Mouse (Mus musculus): ENCODE results near the gene Mrpl48.
"Not testable (repeated sequence)": the region's sequence is repeated elsewhere in the genome, so short reads cannot be mapped to it uniquely, and the experiment has no call there.

Mrpl48 gene

DNA sequence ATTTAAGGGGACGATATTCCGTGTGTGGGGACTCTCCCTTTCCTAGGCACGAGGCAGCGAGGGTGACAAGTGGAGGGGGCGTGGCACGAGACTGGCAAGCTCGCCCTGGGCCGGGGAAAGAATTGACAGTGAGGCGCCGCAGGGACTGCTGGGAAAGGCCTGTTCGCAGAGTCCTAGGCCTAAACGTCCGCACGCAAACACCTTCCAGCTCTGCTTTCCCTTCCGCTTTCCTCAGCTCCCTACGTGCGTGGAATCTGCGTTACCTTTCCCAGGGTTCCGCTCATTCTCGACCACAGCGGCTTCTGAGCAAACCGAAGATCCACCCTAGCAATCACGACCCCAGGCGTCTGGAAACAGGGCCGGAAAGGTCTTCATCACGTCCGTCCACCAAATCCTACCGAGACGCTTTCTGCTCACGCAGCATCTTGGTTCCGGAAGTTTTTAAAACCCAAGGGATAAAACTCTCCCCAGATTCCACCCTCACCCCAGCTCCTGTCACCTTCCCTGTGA is 25.3 kb downstream of the Mrpl48 start:
- DNase-seq, result peak; percentile 89 to 93

DNA sequence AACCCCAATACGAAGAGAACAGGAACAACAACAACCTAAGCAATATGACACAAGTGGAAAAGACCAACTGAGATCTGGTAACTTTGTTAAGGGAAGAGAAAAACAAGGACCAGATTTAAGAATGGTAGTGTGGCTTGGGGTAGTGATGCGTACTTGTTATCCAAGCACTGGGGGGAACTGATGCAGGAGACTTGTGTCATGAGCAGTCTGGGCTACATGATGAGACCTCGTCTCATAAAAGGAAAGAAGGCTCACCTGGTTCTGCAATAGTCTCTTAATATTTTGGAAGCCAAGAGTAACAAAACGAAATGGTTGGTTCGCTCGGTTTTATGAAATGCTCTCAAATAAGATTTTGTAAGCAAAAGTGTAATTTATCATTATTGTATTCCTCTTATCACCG is 25.9 kb downstream of the Mrpl48 start:
- no peak for DNase-seq

DNA sequence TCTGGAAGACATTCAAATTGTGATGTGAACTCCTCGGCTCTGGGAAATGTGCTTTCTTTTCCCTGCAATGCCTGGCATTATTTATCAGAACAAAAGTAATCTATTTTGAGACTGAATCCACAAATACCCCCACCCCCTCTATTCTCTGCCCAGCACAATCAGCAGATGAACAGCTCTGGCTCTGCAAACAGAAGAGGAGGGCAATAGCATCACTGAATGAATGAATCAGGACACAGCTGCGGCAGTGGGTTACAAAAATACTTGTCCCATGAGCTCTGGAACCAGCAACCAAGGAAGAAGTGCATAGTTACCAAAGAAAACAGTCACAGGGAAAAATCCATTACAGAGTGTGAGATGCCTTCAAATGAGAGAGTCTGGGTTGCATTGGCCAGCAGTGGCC is 29.3 kb downstream of the Mrpl48 start:
- no peak for DNase-seq

DNA sequence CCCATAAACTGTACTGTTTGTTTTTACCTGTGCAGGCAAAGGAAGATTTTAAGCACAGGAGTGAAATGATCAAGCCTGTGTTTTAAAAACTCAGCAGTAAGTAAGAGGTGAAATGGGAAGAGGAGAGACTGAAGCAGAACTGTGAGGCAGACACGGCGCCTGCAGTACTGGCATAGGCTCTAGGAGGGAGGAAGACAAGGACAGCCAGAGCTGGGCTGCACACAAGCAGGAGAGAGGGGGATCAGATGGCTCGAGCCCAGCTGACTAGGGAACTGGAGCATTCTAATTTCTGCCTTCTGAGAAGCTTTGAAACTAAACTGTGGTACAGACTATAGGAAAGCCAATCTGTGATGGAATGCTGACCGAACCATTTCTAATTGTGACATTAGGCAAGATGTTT is 35.4 kb downstream of the Mrpl48 start:
- DNase-seq, result no peak

DNA sequence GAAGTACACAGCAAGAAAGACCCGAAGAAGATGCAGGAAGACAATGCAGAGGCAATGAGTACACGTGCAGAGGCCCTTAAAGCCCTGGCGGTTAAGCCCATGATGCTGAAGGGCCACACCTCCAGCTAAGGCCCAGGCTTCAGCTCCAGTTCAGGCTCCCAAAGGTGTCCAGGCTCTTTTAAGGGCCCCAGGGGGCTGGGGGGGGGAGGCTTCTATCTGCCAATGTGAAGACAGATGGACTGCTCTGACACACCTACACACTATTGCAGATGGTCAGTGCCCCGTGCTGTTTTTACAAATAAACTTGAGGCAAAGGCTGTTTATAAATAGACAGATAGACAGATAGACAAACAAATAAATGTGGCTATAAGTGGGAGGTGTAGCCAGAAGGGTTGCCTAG is 36.0 kb downstream of the Mrpl48 start:
- no peak for DNase-seq

DNA sequence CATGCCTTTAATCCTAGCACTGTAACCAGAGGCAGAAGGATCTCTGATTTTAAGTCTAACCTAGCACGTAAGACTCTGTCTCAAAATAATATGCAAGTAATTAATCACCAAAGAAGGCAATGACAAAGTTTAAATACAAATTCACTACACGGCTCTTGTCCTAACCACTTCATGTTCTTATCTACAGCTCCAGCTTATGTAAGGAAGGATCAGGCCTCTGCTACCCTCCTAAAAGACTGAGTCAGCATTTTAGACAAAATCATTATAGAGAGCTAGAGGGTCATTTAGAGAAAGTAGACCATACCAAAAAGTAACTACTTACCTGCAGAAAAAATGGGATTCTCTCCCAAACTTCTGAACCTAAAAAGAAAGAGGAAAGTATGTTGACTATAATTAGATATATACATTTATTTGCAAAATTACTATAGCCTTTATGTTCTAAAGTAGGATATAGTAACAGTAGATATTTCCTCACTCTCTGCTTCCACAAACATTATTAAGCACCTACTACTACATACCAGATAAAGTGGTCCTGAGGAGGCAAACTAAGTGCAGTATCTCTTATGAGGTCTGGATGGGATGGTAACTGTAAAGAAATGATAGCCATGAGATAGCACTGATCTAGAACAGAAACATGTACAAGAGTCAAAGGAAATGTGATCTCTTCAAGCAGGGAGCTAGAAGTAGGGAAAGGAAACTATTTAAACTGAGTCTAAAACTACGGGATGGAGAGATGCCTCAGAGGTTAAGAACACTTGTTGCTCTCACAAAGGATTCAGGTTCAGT is 37.0 kb downstream of the Mrpl48 start:
- no peak for DNase-seq

DNA sequence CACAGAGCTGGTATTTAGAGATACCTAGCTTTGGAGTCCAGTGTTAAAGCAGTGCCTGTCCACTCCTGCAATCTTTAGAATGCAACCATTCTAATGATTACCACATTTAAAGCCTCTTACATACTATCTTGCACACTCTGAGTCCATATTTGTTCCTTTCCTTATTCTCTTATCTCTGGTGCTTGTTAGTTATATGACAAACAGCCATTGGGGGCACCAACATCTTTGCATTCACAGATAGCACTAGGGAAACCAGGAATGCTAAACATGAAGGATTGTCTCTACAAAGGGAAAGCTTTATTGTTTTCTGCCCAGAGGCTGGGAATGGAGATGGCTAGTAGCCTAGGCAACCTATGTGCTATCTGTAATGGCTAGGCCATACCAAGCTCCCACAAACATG is 38.2 kb downstream of the Mrpl48 start:
- DNase-seq, result no peak

DNA sequence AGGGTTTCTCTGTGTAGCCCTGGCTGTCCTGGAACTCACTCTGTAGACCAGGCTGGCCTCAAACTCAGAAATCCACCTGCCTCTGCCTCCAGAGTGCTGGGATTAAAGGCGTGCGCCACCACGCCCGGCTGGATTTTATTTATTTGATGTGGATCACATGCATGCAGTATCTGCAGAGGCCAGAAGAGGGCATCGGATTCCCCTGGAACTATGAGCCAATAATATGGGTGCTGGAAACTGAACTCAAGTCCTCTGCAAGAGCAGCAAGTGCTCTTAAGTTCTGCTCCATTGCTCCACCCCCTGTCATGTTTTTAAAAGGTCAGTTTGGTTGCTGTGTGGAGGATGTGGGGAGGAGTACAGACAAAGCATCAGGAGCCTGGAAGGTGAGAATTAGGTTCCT is 40.9 kb downstream of the Mrpl48 start:
- not testable (repeated sequence) for DNase-seq

DNA sequence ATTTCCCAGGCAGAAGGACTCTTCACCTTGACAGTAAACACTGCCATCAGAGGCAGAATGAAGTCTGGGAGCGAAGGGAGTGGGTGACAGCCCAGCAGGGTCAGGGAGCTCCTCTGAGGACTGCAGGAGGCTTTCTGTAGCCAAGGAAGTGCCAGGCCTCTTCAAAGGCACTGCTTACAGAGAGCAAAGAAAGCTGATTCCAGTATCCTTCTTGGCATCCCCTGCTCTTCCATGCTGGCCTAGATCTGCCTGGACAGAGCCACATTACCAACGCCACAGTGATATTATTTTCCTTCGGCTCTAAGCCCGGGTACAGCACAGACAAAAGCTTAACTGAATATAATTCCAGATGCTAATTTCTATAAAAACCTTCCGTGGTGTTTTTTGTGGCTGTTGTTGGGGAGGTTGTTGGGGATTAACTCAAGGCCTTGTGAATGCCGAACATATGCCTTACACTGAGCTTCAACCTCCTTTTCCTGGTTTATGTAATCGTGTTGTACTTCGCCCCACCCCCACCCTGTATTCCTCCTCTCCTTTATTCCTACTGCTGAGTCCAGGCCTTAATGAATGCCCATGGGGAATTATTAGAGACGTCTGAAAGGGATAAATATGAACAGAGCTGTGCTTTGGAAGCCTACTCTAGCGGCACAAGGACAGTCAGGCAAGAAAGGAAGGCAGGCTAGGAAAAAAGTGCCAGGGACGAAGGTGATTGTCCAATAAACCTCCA is 46.1 kb downstream of the Mrpl48 start:
- no peak for DNase-seq

DNA sequence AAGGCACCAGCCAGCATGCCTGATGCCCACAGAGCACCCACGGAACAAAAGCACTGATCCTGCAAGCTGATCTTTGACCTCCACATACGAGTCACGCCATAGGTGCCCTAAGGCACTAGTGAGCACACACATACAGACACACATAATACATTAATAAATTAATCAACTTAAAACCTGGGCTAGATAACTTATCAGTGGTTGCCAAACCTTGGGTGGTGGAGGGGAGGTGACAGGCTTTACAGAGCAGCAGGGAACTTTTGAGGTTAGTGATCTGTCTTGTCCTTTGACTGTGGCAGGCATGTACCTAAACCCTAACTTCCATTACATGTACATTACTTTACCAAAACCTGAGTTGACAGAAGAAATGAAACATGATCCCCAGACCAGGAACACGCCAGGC is 48.8 kb downstream of the Mrpl48 start:
- DNase-seq, result no peak

DNA sequence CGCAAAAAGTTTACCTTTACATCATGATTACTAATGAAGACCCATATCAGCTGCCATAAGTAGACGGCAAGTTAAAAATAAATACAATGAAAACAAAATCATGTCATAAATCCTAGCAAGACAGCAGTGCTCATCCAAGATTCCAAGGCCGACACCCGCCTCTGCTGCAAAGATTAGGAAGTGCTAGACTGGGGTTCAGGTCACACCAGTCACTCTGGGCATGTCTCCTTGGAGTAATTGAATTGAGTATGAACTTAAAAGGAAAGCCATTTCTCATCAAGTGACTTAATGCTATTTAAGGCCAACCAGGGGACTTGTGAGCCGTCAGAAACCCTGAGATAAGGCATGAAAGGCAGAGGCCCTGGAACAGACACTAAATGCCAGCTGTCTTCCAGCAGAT is 50.9 kb downstream of the Mrpl48 start:
- DNase-seq, result no peak

DNA sequence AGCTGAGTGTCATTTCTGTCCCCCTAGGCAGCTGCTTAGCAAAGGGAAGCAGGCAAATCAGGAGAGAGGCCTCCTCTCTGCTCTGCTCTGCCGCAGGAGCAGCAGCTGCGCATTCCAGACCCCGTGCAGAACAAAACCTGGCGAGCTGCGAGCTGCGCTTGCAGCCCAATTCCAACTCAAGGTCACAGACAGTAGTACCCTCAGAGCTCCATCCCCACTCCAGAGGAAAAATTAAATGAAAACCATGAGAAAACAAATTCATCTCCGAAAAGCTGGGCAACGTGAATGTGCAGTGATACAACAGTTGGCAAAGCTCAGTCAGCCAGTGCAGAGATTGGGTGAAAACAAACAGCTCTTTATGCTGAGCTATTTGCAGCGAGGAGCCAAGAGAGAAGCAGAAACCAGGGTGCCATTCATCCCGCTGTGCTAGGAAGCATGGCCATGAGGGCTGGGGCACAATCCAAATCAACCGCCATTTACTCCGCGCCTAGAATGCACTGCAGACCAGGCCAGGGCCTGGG is 52.6 kb downstream of the Mrpl48 start:
- no peak for DNase-seq

DNA sequence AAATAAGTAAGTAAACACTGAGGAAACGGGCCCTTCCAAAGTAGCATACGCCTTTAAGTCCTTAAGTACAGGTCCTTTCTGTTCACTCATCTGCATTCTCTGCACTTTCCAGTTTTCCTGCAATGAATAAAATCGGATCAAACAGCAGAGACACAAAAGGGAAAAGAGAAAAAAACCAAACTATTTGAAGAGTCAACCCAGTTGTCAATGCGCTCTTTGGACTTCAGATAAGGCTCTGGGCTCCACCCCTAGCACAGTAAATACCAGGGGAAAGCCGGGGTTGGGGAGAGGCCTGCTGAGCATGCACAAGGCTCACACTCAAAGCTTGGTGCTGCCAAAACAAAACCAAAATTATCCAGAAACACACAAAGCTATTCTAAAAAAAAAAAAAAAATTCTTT is 53.2 kb downstream of the Mrpl48 start:
- DNase-seq, result no peak

DNA sequence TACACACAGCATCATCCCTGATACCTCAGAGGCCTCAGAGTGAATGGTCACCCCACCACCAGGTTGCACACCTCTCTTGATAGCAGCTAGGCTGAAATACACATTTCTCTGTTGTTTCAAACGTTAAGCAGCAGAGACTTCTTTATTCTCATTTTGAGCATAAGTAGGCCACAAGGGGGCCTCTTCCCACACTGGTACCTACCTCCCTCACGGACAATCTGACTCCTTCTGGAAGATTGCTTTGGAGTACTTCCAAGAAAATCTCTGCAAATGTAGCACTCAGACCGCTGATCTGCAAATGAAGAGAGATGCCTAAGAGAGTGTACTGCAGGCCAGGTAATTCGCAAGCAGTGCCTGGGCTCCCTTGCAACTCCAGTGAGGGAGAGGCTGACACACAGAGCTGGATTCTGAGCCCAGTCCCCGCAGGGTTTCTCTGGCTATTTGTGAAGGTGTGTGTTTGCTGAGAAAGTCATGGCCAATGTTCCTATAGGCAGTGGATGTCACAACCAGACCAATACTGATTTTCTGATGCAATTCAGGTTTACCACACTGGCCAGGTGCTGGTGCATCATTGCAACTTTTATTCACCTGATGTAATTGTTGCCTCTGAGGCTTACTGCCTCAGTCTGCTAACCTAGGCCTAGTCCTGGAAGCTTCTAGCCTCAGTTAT is 57.6 kb downstream of the Mrpl48 start:
- DNase-seq, result peak; percentile 11 to 41

DNA sequence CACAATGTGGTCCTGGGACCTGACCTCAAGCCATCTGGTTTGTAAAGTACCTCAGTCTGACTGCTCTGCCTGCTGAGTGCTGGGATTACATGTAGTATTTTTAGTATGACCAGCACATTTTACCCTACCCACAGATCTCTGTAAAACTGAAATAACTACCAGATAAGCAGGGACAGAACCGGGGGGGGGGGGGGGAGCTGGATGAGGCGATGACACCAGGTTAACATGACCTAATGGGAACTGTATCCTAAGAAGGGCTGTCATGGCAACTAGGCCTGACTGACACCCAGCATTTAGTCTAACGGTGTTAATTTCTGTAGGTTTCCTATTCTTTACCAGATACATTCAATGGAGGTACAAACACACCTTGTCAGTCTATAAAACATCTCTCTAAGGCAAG is 58.3 kb downstream of the Mrpl48 start:
- DNase-seq, result no peak

DNA sequence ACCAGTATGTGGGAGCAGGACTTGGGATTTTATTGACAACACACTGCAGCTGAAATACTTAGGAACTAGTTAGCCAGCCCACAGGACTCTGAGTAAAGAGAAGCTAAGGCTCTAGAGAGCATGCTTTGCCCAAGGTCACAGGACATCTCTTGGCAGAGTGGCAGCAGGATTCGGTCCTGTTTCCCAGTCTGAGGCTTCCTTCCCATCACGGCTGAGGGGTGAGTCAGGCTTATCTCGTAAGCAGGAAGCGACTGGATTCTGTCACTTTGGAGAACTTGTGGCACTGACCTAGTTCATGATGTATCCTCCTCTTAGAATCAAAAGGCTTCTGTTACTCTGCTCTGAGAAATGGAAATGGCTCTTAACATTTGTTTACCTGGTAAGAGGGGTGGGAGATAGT is 60.5 kb downstream of the Mrpl48 start:
- DNase-seq, result no peak

DNA sequence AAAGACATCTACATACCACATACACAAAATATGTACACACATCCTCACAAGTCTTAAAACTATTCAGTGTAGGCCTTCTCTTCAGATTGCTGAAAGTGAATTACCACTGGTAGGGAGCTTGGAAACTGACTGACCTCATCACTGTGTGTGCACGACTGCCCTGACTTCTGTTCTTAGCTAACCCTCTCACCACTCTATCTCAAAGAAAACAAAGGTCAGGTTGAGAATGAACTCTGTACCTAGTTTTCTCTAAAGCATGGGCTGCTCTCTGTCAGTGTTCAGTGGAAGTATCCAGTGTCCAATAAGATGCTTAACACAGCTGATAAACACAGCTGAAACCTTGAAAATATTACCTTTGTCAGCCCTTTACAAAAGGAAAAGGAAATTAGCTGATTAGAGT is 63.7 kb downstream of the Mrpl48 start:
- peak in 1 of 2 experiments; percentile 18 for DNase-seq

DNA sequence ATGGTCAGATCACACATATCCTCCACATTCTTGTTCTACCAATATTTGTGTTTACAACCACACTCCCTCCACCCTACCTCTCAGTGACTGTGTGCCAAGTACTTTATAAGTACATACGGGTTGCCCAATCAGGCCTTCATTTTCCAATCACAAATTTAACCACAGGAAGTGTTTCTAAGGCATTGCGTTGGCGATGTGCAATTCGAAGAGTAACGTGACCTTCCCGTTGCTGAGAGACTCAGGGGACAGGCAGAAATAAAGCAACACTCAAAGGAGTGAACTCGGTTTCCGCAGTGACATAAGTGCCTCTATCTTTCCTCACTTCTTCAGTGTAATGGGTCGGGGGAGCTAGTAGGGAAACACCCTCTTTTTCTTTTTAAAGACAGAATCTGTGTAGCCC is 68.6 kb downstream of the Mrpl48 start:
- DNase-seq, result no peak

DNA sequence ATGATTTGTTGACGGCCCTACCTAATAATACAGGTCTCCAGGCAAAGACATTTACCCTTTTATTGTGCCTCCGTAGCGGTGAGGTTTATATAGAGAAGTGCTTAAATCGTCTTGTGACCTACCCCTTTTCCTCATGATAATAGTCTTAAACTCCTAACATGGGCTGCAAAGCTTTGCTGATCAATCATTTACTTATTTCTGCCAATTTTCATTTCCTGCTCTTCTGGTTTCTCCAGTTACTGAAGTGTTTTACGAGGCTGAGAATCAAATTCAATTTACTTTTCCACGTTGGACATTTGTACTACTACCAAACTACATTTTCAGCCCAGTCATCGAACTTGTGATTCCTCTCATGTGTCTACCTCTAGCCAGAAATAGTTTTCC is 70.6 kb downstream of the Mrpl48 start:
- peak in 1 of 2 experiments; percentile 26 for DNase-seq

DNA sequence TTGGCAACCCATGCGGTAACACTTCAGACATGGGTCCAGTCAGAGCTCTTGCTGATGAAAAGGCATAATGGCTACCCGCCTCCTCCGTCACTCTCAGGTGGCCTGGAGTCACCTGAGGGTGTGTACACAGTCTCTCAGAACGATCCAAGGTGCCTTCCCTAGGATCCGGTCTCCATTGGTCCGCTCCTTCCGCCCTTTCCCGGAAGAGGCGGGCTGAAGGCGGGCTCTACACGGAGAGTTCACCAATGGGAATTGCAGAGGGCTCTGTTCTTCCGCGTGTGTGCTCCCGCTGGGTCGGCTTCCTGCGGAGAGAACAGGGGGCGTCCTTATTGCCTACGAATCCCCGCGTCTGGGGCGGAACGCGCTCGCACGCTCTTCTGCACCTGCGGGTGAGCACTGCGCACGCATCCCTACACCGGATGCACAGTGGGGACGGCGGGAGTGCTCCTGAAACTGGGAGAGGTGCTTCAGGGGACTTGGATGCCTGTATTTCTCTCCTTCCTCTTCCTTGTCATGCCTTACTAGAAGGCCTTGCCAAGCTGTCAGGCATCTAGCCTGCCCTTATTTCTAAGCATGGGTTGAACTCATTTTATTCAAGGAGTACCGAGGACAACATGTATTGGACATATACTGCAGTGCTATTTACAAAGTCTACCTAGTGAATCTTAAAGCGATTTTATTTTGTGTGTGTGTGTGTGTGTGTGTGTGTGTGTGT is 71.1 kb downstream of the Mrpl48 start, which contains the start of gene Coa4:
Coa4 (plus strand) TSS at position 268 of the 715 bp plus-strand sequence.
- peak; percentile 85 to 90 for DNase-seq

DNA sequence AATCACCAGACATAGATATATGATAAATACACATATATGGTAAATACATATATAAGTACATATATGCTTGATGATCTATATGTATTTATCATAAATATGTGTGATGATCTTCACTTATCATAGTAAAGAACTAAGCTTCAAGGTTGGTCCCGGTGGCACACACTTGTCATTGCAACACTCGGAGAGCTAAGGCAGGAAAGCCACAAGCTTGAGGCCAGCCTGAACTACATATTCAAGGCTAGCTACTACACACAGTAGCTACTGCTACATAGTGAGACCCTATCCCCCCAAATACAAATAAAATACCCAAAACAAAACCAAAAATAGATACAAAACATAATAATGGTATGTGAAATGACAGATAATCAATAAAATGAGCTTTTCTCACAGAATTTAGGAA is 72.3 kb downstream of the Mrpl48 start:
- DNase-seq, result no peak

DNA sequence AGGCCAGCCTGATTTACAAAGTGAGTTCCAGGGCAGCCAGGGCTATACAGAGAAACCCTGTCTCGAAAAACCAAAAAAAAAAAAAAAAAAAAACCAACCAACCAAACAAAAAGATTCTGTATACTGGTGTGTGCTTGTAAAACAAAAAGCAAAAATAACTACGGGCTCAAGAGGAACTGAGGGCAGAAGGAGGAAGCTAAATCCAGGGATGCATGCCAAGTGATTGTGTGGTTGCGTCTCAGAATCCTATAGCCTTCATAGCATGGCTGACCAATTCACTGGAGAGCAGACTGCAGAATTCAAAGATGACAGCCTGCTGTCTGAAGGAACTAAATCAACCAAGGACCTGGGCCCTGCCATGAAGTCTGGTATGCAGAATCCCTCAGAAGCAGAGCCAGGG is 73.9 kb downstream of the Mrpl48 start:
- no peak for DNase-seq

DNA sequence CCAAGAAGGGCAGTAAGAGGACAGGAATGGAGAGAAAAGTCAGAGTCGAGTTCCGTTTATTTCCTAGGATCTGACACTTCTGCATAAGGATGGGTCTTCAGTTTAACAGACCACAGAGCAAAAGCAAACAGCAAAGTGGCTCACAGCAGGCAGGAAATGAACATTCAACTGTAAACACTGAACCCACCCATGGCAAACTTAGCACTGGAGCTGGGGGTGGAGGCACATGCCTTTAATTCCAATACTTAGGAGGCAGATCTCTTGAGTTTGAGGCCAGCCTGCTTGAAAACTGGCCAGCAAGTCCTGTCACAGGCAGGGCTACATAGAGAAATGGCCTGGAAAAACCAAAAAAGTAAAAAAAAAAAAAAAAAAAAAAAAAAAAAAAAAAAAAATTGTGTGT is 74.6 kb downstream of the Mrpl48 start:
- no peak for DNase-seq

All from kidney, adult 8-10 months (tissue).